Mouse (Mus musculus) lung, postnatal 0 days (tissue): Measurements from ENCODE around the gene Tcte1. TPM values are rescaled to one million over a fixed set of nuclear protein-coding genes. Genes with fewer than 3 reads are reported as not detected.

Source experiments
- ATAC-seq: fragments of 200-750 bp; cut with Nextera tagmentation; 2 replicates; pipeline ENCODE4 v1.8.0; 2017; ENCODE audit warnings: moderate library complexity
- DNase-seq: peaks from one replicate; pipeline ENCODE4 v3.0.0-alpha.2; 2016; ENCODE audit warnings: low spot score
- H3K27ac ChIP-seq: fragments of 300-500 bp; sonication (generic); 2 replicates; pipeline ENCODE4 v1.5.1; 2014; ENCODE audit warnings: antibody characterized with exemption, mild to moderate bottlenecking, low read length, mixed read lengths
- H3K27me3 ChIP-seq: fragments of 300-500 bp; sonication (generic); replicated peaks from 2 replicates; pipeline ENCODE4 v1.6.1; 2014; ENCODE audit warnings: low read length, mixed read lengths; ENCODE audit not compliant: insufficient read depth
- H3K36me3 ChIP-seq: fragments of 300-500 bp; sonication (generic); 2 replicates; pipeline ENCODE4 v1.6.1; 2014; ENCODE audit warnings: low read length, mixed read lengths; ENCODE audit not compliant: insufficient read depth
- H3K4me1 ChIP-seq: fragments of 300-500 bp; sonication (generic); 2 replicates; pipeline ENCODE4 v1.6.1; 2014; ENCODE audit warnings: antibody characterized with exemption, low read depth, low read length, mixed read lengths; ENCODE audit not compliant: insufficient read depth
- H3K4me2 ChIP-seq: fragments of 300-500 bp; sonication (generic); replicated peaks from 2 replicates; pipeline ENCODE4 v1.6.1; 2014; ENCODE audit warnings: low read depth, mild to moderate bottlenecking, low read length, moderate library complexity, mixed read lengths
- H3K4me3 ChIP-seq: fragments of 300-500 bp; sonication (generic); 2 replicates; pipeline ENCODE4 v1.5.1; 2014; ENCODE audit warnings: low read depth, low read length
- H3K9ac ChIP-seq: fragments of 300-500 bp; sonication (generic); replicated peaks from 2 replicates; pipeline ENCODE4 v1.6.1; 2014; ENCODE audit warnings: low read depth, mild to moderate bottlenecking
- H3K9me3 ChIP-seq: fragments of 300-500 bp; sonication (generic); 2 replicates; pipeline ENCODE4 v1.6.1; 2016; ENCODE audit warnings: low read length, mixed read lengths
- CTCF ChIP-seq: IDR thresholded peaks from 2 replicates; pipeline ENCODE4 v1.5.1; 2016; ENCODE audit warnings: antibody characterized with exemption, mild to moderate bottlenecking
- EP300 ChIP-seq: IDR thresholded peaks from 2 replicates; pipeline ENCODE4 v1.6.1; 2016; ENCODE audit warnings: antibody characterized with exemption, mild to moderate bottlenecking, control low read depth
- WGBS: fragments of 180-500 bp; shearing (Covaris S2); extraction: QIAGEN DNeasy Blood & Tissue Kit; methylation state at CpG from one replicate; pipeline ENCODE4 v1.1.7; 2014; 5-methylcytosine and 5-hydroxymethylcytosine counted together
- polyA plus RNA-seq: library from polyadenylated mRNA; unstranded; fragments of >200 nt; fragmentation: Nextera tagmentation; extraction: Ambion mirVana; gene quantifications from 2 replicates; pipeline ENCODE4 v1.2.1, GENCODE M21; 2015

The Tcte1 gene
- polyA plus RNA-seq, 1 experiment from 2014 or later = 2.8 TPM

DNA sequence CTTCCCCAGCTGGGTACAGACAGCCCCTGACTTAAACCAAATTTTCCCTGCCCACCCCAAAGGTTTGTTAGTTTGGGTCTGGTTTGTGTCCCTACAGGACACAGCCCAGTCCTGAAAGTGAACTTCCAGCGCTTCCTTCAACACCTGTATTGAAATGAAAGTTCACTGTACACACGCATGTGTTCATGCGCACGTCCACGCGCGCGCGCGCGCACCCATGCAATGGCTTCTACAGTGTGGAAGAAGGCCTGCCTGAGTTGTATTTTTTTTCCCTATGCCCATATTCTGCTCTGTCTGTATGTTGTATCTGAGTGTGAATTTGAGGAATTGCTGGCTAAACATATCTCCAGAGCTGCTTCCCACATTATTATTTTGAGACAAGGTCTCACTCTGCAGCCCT, 41.9 kb downstream of the Tcte1 start:
- peaks cover 8% of the 10 kb centered on the region; the same call in 1 of the 2 replicates for H3K4me1 ChIP-seq
- whole genome bisulfite sequencing = 93% methylated on average over 11 of the region's 11 CpGs
- H3K4me2 ChIP-seq = no peak overlapping the region
- H3K36me3 ChIP-seq = peaks cover 32% of the 10 kb centered on the region
- H3K9ac ChIP-seq = no peak overlapping the region; the same call in 1 of the 2 replicates
- ATAC-seq (no peak), DNase-seq (no peak)
- H3K27ac ChIP-seq = no peak overlapping the region
- H3K27me3 ChIP-seq = no peaks in the 10 kb centered on the region
- no peaks in the 10 kb centered on the region for H3K9me3 ChIP-seq
- TF ChIP-seq EP300 = no peak
- TF ChIP-seq CTCF = no peak
- H3K4me3 ChIP-seq = no peak overlapping the region

DNA sequence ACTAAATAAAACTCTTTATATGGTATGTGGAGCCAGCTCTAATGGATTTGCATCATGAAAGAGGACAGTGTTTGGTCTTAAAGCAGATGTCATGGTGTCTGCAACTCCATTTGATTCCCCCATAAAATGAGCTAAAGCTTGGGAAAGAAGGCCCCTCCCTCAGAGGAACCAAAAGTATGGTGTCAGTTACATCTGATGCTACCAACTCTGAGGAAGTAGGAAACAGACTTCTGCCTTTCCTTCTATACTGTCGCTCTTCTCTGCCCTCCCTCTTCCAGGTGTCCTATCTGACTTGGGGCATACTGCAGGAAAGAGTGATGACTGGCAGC, 42.8 kb downstream of the Tcte1 start:
- Histone ChIP-seq H3K4me2 (no peak overlapping the region), H3K4me1 (peaks cover 8% of the 10 kb centered on the region; the same call in 1 of the 2 replicates), H3K27ac (no peak overlapping the region), H3K27me3 (no peaks in the 10 kb centered on the region), H3K36me3 (peaks cover 41% of the 10 kb centered on the region), H3K9me3 (no peaks in the 10 kb centered on the region), H3K4me3 (no peak overlapping the region), H3K9ac (no peak overlapping the region)
- ATAC-seq = no peak
- 65% methylated on average over 1 of the region's 1 CpGs for WGBS
- DNase-seq = no peak
- TF ChIP-seq CTCF (no peak), EP300 (no peak)

DNA sequence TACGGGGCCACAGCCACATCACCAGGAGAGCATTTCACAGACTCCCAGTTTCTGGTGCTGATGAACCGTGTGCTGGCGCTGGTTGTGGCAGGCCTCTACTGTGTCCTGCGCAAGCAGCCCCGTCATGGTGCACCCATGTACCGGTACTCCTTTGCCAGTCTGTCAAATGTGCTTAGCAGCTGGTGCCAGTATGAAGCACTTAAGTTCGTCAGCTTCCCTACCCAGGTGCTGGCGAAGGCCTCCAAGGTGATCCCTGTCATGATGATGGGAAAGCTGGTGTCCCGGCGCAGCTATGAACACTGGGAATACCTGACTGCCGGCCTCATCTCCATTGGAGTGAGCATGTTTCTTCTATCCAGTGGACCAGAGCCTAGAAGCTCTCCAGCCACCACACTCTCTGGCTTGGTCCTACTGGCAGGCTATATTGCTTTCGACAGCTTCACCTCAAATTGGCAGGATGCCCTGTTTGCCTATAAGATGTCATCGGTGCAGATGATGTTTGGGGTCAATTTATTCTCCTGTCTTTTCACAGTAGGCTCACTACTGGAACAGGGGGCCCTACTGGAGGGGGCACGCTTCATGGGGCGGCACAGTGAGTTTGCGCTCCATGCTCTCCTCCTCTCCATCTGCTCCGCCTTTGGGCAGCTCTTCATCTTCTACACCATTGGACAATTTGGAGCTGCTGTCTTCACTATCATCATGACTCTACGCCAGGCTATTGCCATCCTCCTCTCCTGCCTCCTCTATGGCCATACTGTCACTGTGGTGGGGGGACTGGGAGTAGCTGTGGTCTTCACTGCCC, 43.3 kb downstream of the Tcte1 start:
- ATAC-seq (no peak), DNase-seq (no peak)
- 55% methylated on average over 18 of the region's 18 CpGs for WGBS
- Histone ChIP-seq H3K27ac (no peak overlapping the region), H3K27me3 (no peaks in the 10 kb centered on the region), H3K9ac (no peak overlapping the region), H3K4me3 (no peak overlapping the region), H3K36me3 (peaks cover 45% of the 10 kb centered on the region), H3K4me2 (no peak overlapping the region), H3K4me1 (peaks cover 8% of the 10 kb centered on the region; the same call in 1 of the 2 replicates), H3K9me3 (no peaks in the 10 kb centered on the region)
- no peak for TF ChIP-seq EP300
- no peak for TF ChIP-seq CTCF

DNA sequence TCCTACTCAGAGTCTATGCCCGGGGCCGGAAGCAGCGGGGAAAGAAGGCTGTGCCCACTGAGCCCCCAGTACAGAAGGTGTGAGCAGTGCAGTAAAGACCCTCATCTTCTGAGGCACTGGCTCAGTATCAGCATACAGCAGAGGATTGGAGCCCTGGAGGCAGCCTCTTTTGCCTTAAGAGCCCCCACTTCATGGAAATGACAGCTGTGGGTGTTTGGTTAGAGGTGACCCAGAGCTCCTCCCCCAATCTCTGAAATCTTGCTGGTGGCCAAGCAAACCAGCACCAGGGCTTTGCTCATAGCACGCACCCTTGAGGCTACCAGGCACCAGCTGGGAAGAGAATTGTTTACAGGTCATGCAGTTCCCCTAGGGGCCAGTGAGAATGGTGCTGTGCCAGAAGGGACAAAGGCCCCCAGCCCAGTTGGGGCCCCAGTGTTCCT, 43.9 kb downstream of the Tcte1 start:
- Histone ChIP-seq H3K27ac (no peak overlapping the region), H3K9me3 (no peaks in the 10 kb centered on the region), H3K27me3 (no peaks in the 10 kb centered on the region), H3K9ac (no peak overlapping the region), H3K4me2 (no peak overlapping the region), H3K4me3 (no peak overlapping the region), H3K36me3 (peaks cover 45% of the 10 kb centered on the region), H3K4me1 (peaks cover 8% of the 10 kb centered on the region; the same call in 1 of the 2 replicates)
- TF ChIP-seq CTCF = no peak
- TF ChIP-seq EP300 = no peak
- ATAC-seq (no peak), DNase-seq (no peak)
- 30% methylated on average over 4 of the region's 4 CpGs for whole genome bisulfite sequencing

DNA sequence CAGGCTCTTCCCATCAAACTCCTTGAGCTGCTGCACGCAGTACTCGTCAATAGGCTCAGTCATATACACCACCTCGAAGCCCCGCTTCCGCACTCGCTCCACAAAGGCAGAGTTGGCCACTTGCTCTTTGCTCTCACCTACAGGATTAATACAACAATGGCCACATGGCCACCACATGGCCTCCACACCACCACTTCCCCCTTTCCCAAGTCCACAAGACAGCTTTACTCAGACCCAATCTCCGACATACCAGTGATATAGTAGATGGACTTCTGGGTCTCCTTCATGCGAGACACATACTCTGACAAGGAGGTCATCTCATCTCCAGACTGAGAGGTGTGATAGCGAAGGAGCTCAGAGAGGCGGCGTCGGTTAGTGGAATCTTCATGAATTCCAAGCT, 45.8 kb downstream of the Tcte1 start:
- H3K36me3 ChIP-seq = peaks cover 45% of the 10 kb centered on the region
- H3K4me2 ChIP-seq = no peak overlapping the region
- 86% methylated on average over 12 of the region's 12 CpGs for WGBS
- no peak overlapping the region for H3K27ac ChIP-seq
- H3K4me3 ChIP-seq = no peak overlapping the region
- DNase-seq = no peak
- no peak overlapping the region for H3K9ac ChIP-seq
- H3K4me1 ChIP-seq = peaks cover 8% of the 10 kb centered on the region; the same call in 1 of the 2 replicates
- H3K9me3 ChIP-seq = no peaks in the 10 kb centered on the region
- H3K27me3 ChIP-seq = no peaks in the 10 kb centered on the region
- TF ChIP-seq EP300 (no peak), CTCF (no peak)
- no peak for ATAC-seq

DNA sequence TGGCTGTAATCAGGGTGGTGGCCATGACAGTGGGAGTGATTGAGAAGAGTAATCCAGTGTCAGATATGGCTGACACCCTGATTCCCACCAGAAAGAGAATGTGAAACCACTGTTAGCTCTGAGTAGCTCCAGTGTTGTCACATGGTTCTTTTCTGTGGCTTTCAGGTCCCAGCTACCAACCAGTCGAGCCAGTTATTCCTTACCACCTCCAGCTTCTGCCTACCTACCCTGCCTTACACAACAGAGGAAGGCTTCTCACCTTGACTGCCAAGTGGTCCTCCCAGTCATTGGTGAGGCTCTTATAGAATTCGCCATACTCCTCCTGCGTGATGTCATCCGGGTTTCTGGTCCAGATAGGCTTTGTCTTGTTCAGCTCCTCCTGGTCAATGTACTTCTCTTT, 46.8 kb downstream of the Tcte1 start:
- peaks cover 45% of the 10 kb centered on the region for H3K36me3 ChIP-seq
- peaks cover 3% of the 10 kb centered on the region; the same call in 1 of the 2 replicates for H3K4me1 ChIP-seq
- no peak overlapping the region for H3K4me2 ChIP-seq
- WGBS = 74% methylated on average over 4 of the region's 4 CpGs
- no peaks in the 10 kb centered on the region for H3K9me3 ChIP-seq
- no peak overlapping the region for H3K9ac ChIP-seq
- no peak overlapping the region for H3K4me3 ChIP-seq
- ATAC-seq (no peak), DNase-seq (peak; percentile 42)
- H3K27ac ChIP-seq = 0 out of 2 replicates have a peak overlapping the region, but pooled peaks have one; percentile 0
- no peak for TF ChIP-seq CTCF
- no peak for TF ChIP-seq EP300
- no peaks in the 10 kb centered on the region for H3K27me3 ChIP-seq
